Mouse (Mus musculus) hindbrain, embryonic 16.5 days (tissue): ENCODE measurements around the gene Jam3. TPM values are rescaled to one million over a fixed set of nuclear protein-coding genes. Genes with fewer than 3 reads are reported as not detected.
A peak's percentile ranks its signal among the peaks of the same experiment; 100 is the strongest.

Experiments
- ATAC-seq: fragments of 200-750 bp; cut with Nextera tagmentation; 2 replicates; pipeline ENCODE4 v1.8.0; 2017; ENCODE audit warnings: moderate TSS enrichment, moderate library complexity
- H3K27ac ChIP-seq: fragments of 300-500 bp; sonication (generic); 2 replicates; pipeline ENCODE4 v1.5.1; 2014; ENCODE audit warnings: low read depth, mild to moderate bottlenecking, control low read depth, low read length, moderate library complexity
- H3K27me3 ChIP-seq: fragments of 300-500 bp; sonication (generic); replicated peaks from 2 replicates; pipeline ENCODE4 v1.6.1; 2014; ENCODE audit warnings: low read length; ENCODE audit not compliant: control insufficient read depth, insufficient read depth
- H3K36me3 ChIP-seq: fragments of 300-500 bp; sonication (generic); 2 replicates; pipeline ENCODE4 v1.6.1; 2014; ENCODE audit warnings: mild to moderate bottlenecking, low read length, moderate library complexity, mixed read lengths; ENCODE audit not compliant: control insufficient read depth, insufficient read depth
- H3K4me1 ChIP-seq: fragments of 300-500 bp; sonication (generic); 2 replicates; pipeline ENCODE4 v1.6.1; 2014; ENCODE audit warnings: low read depth, low read length; ENCODE audit not compliant: control insufficient read depth, insufficient read depth
- H3K4me2 ChIP-seq: fragments of 300-500 bp; sonication (generic); 2 replicates; pipeline ENCODE4 v1.6.1; 2014; ENCODE audit warnings: mild to moderate bottlenecking, low read length, control low read depth, moderate library complexity
- H3K4me3 ChIP-seq: fragments of 300-500 bp; sonication (generic); 2 replicates; pipeline ENCODE4 v1.5.1; 2014; ENCODE audit warnings: mild to moderate bottlenecking, low read length, control low read depth, moderate library complexity
- H3K9ac ChIP-seq: fragments of 300-500 bp; sonication (generic); 2 replicates; pipeline ENCODE4 v1.6.1; 2014; ENCODE audit warnings: low read depth, mild to moderate bottlenecking, control low read depth, low read length, moderate library complexity
- H3K9me3 ChIP-seq: fragments of 300-500 bp; sonication (generic); 2 replicates; pipeline ENCODE4 v1.6.1; 2014; ENCODE audit warnings: mild to moderate bottlenecking, low read length, moderate library complexity; ENCODE audit not compliant: control insufficient read depth
- WGBS: fragments of 180-500 bp; shearing (Covaris S2); extraction: QIAGEN DNeasy Blood & Tissue Kit; methylation state at CpG from one replicate; pipeline ENCODE4 v1.1.7; 2014; 5-methylcytosine and 5-hydroxymethylcytosine counted together
- polyA plus RNA-seq: library from polyadenylated mRNA; unstranded; fragments of >200 nt; fragmentation: Nextera tagmentation; extraction: Ambion mirVana; gene quantifications from 2 replicates; pipeline ENCODE4 v1.2.1, GENCODE M21; 2015

Jam3 gene
- polyA plus RNA-seq, 1 experiment from 2014 or later, result 43.0 TPM

DNA sequence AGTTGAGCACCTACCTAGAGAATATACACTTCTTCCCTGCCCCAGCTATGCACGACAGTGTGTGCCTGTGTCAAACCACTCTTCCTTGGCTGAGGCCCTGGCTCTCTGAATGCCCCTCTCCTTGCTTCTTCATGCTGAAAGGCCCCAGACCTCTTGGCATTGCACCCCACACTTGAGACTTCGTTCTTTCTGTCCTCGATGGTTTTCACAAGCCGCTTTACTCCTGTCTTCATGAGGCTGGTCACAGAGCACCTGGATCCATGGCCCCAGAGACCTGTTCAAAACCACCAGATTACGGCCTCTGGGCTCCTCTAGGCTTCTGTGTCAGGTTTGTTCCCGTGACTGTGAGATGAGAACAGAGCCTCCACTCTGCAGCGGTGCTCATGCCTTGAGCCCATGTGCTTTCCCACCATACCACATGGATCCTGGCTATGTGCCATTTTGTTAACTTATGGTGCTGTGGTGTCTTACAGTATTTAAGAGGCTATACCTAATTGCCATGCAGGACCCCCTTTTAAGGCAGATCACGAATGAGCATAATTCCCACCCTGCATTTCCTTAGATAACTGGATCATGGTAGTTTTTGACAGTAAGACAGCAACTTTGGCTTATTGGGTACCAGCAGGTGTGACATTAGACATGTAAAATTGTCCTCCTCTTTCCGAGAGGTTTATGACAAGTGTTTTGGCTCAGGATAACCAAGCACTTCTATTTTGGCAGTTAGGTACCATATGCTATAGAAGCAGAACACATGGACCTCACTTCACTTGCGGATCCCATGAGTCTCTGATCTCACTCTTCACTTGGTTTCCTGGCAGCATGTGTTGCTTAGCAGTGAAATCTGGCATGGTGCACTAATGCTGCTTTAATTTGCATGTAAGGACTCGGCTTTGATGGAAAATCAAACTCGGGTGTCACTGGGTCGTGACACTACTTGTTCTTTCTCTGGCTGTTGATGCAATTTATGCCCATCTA is 64.1 kb downstream of the Jam3 start:
- 82% methylated on average over 13 of the region's 13 CpGs for WGBS
- Histone ChIP-seq H3K36me3 (peaks cover 36% of the 10 kb centered on the region), H3K4me2 (no peak overlapping the region), H3K4me3 (no peak overlapping the region), H3K27ac (no peak overlapping the region), H3K27me3 (no peaks in the 10 kb centered on the region), H3K9ac (no peak overlapping the region), H3K4me1 (no peaks in the 10 kb centered on the region), H3K9me3 (no peaks in the 10 kb centered on the region)
- peak; percentile 60; the same call in 1 of the 2 replicates for ATAC-seq

GRCm38 (mm10) chr9:27090134-27090533 is 65.1 kb downstream of the Jam3 start:
- no peak overlapping the region for H3K9ac ChIP-seq
- H3K9me3 ChIP-seq, result no peaks in the 10 kb centered on the region
- H3K27me3 ChIP-seq, result no peaks in the 10 kb centered on the region
- 73% methylated on average over 1 of the region's 1 CpGs for WGBS
- H3K4me3 ChIP-seq, result no peak overlapping the region
- H3K36me3 ChIP-seq, result peaks cover 29% of the 10 kb centered on the region
- no peak for ATAC-seq
- no peaks in the 10 kb centered on the region for H3K4me1 ChIP-seq
- no peak overlapping the region for H3K4me2 ChIP-seq
- H3K27ac ChIP-seq, result no peak overlapping the region

DNA sequence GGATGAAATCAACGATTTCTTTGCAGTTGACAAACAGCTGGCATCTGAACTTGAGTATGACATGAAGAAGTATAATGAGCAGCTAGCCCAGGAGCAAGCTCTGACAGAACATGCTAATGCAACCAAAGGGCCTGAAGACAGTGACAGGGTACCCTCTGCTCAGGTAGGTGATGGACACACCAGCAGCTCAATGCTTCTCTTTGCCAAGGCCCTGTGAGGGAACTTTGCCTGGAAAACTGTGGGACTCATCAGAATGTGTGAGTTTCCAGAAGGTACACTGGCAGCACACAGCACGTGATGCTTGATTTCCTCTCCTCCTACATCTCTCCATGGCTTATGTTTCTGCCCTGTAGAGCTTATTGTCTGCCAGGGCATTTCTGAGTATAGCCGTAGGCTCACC is 67.8 kb downstream of the Jam3 start:
- Histone ChIP-seq H3K27ac (no peak overlapping the region), H3K4me3 (no peak overlapping the region), H3K36me3 (peaks cover 38% of the 10 kb centered on the region), H3K4me1 (no peaks in the 10 kb centered on the region), H3K9me3 (no peaks in the 10 kb centered on the region), H3K27me3 (no peaks in the 10 kb centered on the region), H3K9ac (no peak overlapping the region), H3K4me2 (no peak overlapping the region)
- no peak for ATAC-seq
- WGBS, result 96% methylated on average over 3 of the region's 3 CpGs

DNA sequence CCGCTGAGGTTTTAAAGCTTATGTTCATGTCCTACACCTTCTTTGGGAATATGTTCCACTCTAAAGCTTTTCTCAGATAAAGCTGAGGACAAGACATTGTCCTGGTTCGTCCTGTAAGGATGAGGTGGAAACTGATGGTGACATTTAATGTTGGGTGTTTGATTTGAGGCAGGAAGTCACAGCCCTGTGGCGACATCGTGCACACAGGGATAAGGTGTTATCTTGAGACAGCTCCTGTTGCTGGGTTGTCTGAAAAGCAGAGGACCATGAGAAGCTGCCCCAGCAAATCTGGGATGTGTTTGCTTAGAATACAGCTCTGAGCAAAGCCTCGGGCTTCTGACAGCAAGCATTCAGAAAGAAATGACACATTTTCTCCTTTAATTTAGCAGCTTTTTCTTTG is 69.0 kb downstream of the Jam3 start:
- Histone ChIP-seq H3K9ac (no peak overlapping the region), H3K4me2 (no peak overlapping the region), H3K9me3 (no peaks in the 10 kb centered on the region), H3K36me3 (peaks cover 41% of the 10 kb centered on the region), H3K27me3 (no peaks in the 10 kb centered on the region), H3K4me3 (no peak overlapping the region), H3K27ac (no peak overlapping the region), H3K4me1 (no peaks in the 10 kb centered on the region)
- no peak for ATAC-seq
- WGBS, result 95% methylated on average over 5 of the region's 5 CpGs

DNA sequence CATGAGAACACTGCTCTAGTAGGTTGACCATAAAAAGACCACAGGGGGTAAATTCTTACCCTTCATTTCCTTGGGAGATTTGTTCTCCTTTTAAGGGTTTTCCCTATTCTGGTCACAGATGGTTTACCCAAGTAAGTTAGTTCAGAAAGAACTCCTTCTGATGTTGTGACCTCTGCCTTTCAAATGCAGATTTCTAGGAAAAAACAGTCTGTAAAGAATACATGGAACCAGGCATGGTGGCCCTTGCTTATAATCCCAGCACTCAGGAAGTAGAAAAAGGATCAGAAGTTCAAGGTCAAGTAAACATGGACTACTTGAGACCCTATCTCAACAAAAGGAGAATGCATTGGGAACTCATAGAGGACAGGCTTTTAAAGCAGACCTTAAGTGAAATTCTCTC is 79.4 kb downstream of the Jam3 start:
- no peaks in the 10 kb centered on the region for H3K4me1 ChIP-seq
- H3K27me3 ChIP-seq, result no peaks in the 10 kb centered on the region
- peaks cover 18% of the 10 kb centered on the region for H3K36me3 ChIP-seq
- no peak overlapping the region for H3K27ac ChIP-seq
- H3K4me2 ChIP-seq, result no peak overlapping the region
- no peak overlapping the region for H3K9ac ChIP-seq
- no peak for ATAC-seq
- H3K9me3 ChIP-seq, result no peaks in the 10 kb centered on the region
- no peak overlapping the region for H3K4me3 ChIP-seq

GRCm38 (mm10) chr9:27074677-27075076 is 80.5 kb downstream of the Jam3 start:
- H3K27me3 ChIP-seq, result no peaks in the 10 kb centered on the region
- no peak overlapping the region for H3K4me2 ChIP-seq
- no peak for ATAC-seq
- no peak overlapping the region for H3K9ac ChIP-seq
- H3K4me1 ChIP-seq, result no peaks in the 10 kb centered on the region
- no peak overlapping the region for H3K4me3 ChIP-seq
- peaks cover 29% of the 10 kb centered on the region for H3K36me3 ChIP-seq
- no peak overlapping the region for H3K27ac ChIP-seq
- 86% methylated on average over 1 of the region's 1 CpGs for WGBS
- no peaks in the 10 kb centered on the region for H3K9me3 ChIP-seq

DNA sequence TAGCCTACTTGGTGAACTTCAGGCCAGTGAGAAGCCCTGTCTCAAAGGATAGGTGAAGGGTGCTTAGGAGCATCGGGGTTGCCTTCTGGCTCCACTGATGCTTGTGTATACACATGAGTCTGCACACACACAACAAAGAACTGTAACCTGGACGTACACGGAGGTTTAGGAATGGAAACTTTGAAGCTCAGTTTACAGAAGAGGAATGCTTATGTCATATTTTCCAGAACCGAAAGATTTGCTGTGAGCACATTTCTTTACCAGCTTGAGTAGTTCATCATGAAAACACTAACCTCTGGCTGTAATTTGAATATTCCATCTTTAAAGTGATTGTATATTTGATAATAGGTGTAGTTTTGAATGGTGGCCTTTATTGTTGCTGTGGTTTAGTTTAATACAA is 84.3 kb downstream of the Jam3 start:
- Histone ChIP-seq H3K27me3 (no peaks in the 10 kb centered on the region), H3K36me3 (peaks cover 39% of the 10 kb centered on the region), H3K27ac (no peak overlapping the region), H3K4me2 (no peak overlapping the region), H3K9me3 (no peaks in the 10 kb centered on the region), H3K4me3 (no peak overlapping the region), H3K4me1 (no peaks in the 10 kb centered on the region), H3K9ac (no peak overlapping the region)
- whole genome bisulfite sequencing, result 97% methylated on average over 4 of the region's 4 CpGs
- no peak for ATAC-seq

- no peak for ATAC-seq
- Histone ChIP-seq H3K9ac (no peak overlapping the region), H3K9me3 (no peaks in the 10 kb centered on the region), H3K4me3 (no peak overlapping the region), H3K4me1 (no peaks in the 10 kb centered on the region), H3K4me2 (no peak overlapping the region), H3K27me3 (no peaks in the 10 kb centered on the region), H3K36me3 (peaks cover 11% of the 10 kb centered on the region; the same call in 1 of the 2 replicates), H3K27ac (no peak overlapping the region)
- WGBS, result 94% methylated on average over 5 of the region's 5 CpGs
Measured at GRCm38 (mm10) chr9:27058341-27058740, 96.9 kb downstream of the Jam3 start.

- Histone ChIP-seq H3K27ac (no peak overlapping the region), H3K4me1 (no peaks in the 10 kb centered on the region), H3K36me3 (peaks cover 29% of the 10 kb centered on the region), H3K9me3 (no peaks in the 10 kb centered on the region), H3K27me3 (no peaks in the 10 kb centered on the region), H3K4me2 (no peak overlapping the region), H3K4me3 (no peak overlapping the region), H3K9ac (no peak overlapping the region)
- ATAC-seq, result no peak
- WGBS, result 94% methylated on average over 2 of the region's 2 CpGs
Measured at GRCm38 (mm10) chr9:27049492-27049891, 105.7 kb downstream of the Jam3 start.
